Mouse (Mus musculus) megakaryocyte, embryonic 14.5 days (primary cell): Measurements from ENCODE around the gene Apoa2.

Experiments
- FLI1 ChIP-seq: IDR thresholded peaks from 2 replicates; pipeline ENCODE4 v1.6.1; 2012; ENCODE audit warnings: low read length, inconsistent platforms, mixed read lengths
- GATA1 ChIP-seq: IDR thresholded peaks from 3 replicates; pipeline ENCODE4 v1.6.1; 2012; ENCODE audit warnings: mixed read lengths, low read length, inconsistent platforms, borderline replicate concordance

DNA sequence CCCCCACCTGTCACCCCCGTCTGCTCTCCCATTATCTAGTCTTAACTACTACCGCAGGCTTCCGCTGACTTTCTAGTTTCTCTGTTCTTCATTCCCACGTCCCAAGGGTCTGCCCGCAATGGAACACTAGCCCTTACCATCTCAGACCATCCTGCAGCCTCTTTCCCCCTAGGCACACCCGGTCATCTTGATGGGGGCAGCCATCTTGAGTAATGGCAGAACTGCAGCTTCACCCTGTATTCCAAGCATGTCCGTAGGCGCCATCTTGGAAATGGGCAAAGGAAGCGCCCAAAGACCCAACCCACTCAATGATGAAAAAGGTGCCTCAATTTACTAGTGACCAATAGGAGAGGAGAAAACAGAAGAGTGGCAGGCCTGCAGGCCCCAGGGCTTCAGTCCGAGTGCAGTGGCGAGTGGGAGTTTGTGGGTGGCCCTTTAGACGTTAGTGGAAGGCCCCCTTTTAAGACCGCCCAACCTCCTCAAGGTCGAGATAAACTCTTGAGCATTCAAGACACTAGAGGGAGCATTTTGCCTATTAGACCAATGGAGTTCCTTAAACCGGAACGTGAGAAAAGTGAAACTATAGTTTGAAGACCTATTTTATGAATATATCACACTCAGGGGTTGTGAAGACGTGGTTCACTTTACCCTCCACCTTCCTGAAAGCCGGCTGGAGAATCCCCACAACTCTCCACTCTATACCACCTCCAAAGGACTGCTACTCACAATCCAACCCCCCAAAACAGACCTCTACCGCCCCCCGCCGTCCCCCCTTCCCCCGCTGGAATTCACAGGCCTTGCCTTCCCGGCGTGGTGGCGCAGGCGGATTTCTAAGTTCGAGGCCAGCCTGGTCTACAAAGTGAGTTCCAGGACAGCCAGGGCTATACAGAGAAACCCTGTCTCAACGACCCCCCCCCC lies 2.4 kb upstream of the Apoa2 start, which contains the start of gene Tomm40l:
- TF ChIP-seq GATA1 (no peak), FLI1 (no peak)
